Mouse (Mus musculus) spleen, postnatal 36 days (tissue): Measurements from ENCODE around the gene Olfr1369-ps1.
"Not testable (repeated sequence)": the region's sequence is repeated elsewhere in the genome, so short reads cannot be mapped to it uniquely, and the experiment has no call there.

ENCODE experiments used
- DNase-seq, 2 experiments: peaks; one replicate each; pipeline ENCODE4 v3.0.0; 2022; ENCODE audit warnings: low spot score in 2 of 2, mixed read lengths in 1 of 2

The Olfr1369-ps1 gene

DNA sequence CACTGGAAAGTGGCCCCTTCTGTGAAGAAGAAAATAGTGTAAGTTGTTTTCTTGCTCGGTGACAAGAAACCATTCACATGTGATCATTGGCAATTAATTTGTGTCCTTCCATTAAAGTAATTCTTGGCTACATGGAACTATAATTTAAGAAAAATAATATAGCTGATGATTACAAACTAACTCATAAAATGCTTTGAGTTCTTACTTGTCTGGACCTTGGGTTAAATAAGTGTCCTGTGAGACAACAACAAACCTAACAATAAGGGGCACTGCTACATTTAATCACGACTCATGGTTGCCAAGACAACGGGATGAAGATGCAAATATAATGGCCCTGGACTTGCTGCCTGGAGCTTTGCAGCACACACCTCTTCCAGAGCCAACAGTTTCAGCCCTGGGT, at the start of gene Olfr1369-ps1:
Gene Olfr1369-ps1 (plus strand): TSS at position 301 of the 400 bp plus-strand sequence.
- DNase-seq: not testable (repeated sequence)

DNA sequence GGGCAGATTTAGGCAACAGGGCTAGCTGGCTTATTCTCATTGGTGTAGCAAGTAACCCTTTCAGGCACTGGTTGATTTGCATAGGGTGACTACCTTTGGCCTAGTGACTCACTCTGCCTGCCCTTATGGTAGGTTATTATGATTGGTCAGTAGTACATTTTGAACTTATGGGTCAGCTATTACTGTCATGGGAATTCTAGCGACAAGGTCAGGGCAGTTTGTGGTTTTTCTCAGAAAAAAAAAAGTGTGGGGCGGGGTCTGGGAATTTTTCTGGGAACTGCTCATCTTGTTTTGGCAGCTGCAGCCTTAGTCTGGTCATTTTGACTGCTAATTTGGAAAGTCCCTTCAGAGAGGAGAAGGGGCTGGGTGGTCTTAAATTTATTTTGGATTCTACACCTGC, 45.3 kb upstream of the Olfr1369-ps1 start:
- DNase-seq: no peak

DNA sequence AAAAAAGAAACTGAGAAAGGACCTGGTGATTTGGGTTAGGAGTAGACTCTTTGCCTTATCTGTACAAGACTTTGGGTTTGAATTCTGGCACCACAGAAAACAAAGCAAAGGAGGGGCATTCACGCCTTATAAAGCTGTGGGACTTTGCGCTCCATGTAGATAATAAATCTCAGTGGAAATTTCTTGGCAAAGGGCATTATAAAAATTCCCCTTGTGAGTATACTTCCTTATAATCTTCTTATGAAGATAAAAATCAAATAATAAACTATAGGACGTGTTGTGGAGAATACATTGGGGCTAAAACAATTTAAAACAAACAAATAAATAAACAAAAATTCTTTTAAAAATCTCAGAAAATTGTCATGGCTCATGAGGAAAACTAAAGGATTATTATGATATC, 36.4 kb upstream of the Olfr1369-ps1 start, which contains the start of gene Olfr1370:
Gene Olfr1370 (minus strand): TSS at position 101 of the 400 bp plus-strand sequence.
- no peak for DNase-seq

DNA sequence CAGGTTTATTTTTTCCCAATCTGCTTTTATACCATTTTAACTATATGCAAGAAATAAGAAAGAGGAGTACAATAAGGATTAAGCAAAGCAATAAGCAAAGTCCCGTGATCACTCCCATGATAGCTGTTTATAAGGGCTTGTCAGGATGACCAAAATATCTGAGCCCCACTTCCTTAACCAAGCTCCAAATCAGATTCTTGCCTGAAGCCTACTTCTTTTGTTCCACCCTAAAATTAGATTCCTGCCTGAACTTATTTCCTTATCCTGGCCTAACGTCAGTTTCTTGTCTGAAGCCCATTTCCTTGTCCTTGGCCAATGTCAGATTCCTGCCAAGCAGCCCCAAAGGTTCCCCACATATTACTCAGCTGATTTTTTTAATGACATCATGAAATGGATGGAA, 28.6 kb upstream of the Olfr1369-ps1 start:
- no peak for DNase-seq

DNA sequence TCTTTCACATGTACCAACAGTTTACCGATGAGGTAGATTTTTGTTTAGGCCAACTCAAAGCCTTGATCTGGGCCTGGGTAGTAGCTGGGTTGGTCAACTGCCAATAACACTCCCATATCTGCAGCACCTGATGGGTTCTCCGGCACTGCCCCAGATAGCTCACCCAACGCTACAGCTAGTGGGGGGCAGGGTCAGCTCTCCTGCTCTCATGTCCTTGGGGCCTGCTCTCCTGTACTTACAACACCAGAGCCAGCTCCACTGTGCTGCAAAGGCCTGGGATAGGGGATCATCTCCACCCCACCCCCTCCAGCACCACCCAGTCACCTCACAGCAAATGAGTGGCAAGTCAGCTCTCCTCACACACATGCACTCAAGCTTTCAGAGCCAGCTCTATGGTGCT, 1.5 kb upstream of the Olfr1369-ps1 start:
- no peak for DNase-seq

DNA sequence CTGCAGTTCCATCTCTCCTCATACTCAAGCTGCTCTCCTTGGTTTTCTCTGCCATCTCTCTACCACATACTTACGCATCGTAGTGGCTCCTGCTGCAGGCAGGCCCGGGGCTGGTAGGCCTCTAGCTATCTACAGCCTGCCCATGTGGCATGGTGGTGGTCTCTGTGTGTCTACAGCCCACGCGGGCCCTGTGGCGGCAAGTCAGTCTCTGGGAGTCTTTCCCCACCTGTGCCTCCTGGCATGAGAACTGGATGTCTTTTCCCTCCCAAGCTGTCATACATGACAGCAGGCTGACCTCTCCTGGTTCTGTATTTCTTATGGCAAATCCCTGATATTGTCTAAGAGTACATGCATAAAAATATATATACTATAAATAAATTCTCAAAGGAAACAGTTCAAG, 842 bp upstream of the Olfr1369-ps1 start:
- DNase-seq: no peak

DNA sequence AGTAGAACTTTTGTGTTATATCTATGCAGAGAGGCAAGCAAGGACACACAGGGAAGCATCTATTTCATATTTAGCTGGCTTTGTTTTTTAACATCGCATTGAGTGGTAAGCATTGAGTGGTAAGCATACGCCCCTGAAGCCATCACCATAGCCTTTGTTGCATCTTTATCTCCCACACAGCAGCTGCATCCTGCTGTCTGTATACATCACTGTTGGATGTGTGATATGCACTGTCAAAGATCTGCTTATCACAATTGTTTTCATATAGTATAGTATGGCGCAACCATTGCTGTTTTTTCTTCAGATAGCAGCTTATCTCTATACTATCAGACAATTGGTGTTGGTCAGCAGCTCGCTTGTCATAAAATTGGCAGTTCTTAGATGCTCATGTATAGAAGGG, 2.8 kb downstream of the Olfr1369-ps1 start:
- DNase-seq: no peak

DNA sequence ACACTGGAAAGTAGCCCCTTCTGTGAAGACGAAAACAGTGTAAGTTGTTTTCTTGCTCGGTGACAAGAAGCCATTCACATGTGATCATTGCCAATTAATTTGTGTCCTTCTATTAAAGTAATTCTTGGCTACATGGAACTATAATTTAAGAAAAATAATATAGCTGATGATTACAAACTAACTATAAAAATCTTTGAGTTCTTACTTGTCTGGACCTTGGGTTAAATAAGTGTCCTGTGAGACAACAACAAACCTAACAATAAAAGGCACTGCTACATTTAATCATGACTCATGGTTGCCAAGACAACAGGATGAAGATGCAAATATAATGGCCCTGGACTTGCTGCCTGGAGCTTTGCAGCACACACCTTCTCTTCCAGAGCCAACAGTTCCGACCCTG, 18.1 kb downstream of the Olfr1369-ps1 start, which contains the start of gene Olfr263:
Gene Olfr263 (plus strand): TSS at position 301 of the 400 bp plus-strand sequence.
- not testable (repeated sequence) for DNase-seq

DNA sequence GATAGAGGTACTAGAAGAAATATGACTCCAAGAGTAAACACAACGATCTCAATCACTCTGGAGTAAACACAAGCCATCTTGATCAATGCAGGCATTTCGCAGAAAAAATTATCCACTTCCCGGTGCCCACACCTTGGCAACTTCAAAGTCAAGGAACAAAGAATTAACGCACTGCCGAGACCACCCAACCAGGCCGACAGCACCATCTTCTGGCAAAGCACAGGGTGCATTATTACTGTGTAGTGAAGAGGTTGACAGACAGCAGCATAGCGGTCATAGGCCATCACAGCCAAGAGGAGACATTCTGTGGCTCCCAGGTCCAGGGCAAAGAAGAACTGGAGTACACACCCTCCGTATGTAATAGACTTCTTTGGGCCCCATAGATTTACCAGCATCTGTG, 31.1 kb downstream of the Olfr1369-ps1 start:
- DNase-seq: no peak

DNA sequence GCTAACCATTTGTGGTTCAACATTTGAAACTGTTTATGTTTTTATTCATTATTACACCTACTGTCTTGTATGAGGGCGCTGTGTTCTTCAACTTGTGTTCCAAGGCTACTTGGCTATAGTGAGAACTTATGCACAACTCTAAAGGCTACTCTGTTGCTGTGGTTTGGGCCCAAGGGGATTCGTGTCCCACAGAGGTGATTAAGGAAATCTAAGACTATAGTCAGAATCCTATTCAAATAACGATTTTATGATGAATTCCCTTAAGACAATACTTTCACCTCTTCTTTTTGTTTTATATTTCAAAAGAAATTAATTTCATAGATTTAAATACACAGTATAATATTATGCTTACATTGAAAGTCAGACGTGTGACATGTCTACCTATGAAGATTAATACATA, 34.5 kb downstream of the Olfr1369-ps1 start, which contains the start of gene Olfr1368:
Gene Olfr1368 (minus strand): TSS at position 101 of the 400 bp plus-strand sequence.
- DNase-seq: no peak

DNA sequence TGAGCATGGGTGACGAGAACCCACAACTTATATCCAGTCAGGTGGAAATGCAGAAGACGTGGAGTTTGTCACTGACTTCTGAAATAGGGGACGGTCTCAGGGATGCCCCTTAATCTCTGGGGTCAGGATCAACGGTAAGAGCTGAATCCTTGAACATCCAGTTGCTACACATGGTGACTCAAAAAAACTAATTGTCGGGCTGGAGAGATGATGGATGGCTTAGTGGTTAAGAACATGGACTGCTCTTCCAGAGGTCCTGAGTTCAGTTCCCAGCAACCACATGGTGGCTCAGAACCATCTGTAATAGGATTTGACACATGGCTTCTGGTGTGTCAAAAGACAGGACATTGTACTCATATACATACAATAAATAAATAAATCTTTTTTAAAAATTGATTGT, 44.6 kb downstream of the Olfr1369-ps1 start:
- no peak for DNase-seq

DNA sequence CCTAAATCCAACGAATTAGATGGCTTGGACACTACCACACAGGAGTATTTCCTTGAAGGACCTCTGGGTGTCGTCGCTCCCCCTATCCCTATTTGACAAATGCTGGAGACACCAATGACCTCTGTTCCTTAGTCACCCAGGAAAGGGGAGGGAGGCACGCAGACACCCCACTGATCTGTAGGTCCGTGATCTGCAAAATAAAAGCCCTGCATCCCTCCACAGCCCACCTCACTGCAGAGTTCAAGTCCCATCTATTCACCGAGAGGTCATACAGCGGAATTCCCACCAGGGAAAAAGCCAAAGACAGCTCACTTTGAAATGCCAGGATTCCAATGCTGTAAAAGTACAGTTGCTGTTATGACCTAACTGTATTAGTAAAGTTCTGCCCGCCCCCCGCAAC, 46.8 kb downstream of the Olfr1369-ps1 start:
- no peak for DNase-seq

DNA sequence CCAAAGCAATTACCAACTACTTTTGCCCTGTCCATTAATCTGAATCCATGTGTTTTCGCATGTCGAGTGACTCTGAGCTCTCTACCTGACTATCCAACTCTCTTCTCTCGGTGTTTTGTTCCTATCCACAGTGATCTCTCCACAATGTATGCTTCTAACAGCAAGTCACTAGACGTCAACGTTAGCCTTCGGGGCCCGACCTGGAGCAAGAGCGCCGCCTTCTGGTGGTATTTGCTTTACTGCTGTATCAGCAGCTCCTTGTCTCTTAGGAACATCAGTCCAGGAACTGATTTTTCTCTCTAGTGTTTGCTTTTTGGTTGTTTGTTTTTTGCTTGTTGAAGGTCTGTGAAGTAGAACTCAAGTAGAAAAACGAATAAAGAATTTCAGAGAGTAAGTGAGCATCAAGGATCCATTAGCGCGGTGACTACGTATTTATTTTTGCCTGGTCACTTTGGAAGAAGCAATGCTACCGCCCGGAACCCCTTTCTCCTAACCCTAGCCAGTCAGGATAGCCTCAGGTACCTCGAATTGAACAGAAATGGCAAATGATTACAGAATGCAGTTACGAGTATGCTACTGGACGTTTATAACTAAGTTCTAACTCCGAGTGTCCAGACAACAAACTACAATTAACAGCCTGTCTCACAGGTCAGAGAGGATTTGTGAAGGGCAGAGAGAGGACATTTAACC, 47.6 kb downstream of the Olfr1369-ps1 start:
- DNase-seq: peak; percentile 74

DNA sequence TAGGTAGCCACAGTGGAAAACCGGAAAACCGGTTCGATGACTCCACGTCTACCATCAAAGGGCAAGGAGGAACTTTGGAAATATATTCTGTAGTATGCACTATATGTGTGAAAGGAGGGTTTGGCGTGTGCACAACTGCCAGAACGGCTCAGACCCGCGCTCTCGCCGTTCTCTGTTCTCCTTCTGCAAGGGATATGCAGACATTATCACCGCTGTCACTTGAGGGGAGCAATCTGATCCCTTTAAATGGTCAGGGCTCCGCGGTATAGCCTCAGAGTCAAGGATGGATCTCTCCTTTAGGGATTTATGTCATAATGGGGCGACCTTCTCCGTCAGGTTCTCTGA, 48.2 kb downstream of the Olfr1369-ps1 start:
- no peak for DNase-seq

DNA sequence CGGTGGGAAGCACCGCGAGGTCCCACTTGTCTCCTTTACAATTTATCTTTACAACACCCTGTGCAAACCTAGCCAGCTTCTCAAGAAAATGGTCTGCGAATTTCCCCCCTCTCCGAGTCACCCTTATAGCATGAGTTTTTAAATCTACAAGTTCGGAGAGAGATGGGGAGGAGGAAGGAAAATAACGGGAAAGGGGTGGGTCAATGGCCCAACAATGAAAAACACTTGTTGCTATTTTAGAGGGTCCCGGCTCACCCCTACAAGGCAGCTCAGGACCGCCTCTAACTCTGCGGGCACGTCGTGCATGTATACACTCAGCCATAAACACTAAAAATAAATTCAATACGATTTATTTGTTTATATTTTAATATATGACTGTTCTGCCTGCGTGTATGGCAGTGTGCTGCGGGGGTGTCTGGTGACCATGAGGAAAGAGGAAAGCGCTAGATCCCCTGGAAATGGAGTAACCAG, 48.8 kb downstream of the Olfr1369-ps1 start:
- DNase-seq: no peak

DNA sequence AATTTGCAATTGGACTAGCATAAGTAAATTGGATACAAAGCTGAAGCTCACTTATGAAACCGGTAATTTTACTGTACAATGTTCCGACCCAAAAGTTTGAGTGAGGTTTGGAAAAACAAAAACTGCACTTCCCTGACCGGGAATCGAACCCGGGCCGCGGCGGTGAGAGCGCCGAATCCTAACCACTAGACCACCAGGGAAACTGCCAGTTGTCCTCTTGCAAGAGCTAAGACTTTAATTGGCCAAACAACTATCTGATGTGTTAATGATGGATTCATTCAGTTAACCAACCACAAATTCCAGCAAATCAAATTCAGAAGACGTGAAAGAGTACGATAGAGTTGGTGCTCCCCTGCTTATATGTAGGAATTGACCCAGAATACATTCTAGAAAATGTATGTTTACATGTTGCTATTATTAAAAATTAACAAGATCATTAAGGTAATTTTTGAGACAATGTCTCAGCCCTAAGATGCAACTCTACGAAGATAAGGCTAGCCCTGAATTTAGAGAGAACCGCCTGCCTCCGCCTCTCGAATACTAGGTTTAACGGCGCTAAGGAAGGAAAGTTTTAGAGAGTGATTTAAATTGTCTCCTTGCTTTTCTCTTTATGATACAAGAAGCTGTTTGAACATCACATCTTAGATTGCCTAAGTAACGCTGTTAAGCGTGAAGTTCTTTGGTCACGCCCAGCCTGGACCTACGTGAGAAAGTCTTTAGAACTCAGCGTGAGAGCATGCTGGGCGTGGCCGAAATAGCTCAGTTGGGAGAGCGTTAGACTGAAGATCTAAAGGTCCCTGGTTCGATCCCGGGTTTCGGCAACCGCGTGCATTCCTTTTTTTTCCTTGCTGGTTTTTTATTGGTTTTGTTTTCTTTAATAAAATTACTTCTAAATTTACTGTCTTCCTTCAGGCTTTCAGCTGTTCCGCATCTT, 49.6 kb downstream of the Olfr1369-ps1 start:
- peak; percentile 85 to 90 for DNase-seq

DNA sequence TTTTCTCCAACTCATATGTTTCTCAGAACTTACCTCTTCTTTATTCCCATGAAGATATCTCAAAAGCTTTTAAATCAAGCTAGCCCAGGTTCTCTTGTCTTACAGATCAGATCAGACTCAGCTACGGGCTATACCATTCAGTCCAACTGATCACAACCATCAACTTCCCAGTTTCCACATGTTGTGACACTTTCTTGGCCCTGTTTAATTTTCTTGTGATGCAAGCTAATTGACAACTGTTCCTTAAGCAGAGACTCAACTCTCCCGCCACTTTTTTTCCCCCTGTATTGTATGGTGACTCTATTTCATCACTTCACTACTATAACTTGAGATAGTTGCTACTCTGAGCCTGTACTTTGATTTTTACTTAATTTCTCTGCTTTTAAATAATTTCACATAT, 50.3 kb downstream of the Olfr1369-ps1 start:
- no peak for DNase-seq

DNA sequence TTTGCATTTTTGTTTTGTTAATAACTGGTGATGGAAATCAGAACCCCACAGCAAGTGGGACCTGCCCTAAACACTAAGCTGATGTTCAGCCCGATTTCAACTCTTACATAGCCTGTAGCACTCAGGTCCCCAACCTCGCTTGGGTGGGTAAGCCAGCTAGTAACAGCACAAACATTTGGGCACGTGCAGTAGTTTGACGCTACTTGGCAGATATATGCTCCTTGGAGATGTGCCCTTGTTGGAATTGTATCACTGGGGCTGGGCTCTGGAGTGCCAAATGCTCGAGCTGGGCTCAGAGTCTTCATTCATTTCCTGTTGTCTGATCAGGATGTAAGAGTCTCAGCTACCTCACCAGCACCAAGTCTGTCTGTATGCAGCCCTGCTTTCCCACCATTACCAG, 51.3 kb downstream of the Olfr1369-ps1 start:
- DNase-seq: no peak

DNA sequence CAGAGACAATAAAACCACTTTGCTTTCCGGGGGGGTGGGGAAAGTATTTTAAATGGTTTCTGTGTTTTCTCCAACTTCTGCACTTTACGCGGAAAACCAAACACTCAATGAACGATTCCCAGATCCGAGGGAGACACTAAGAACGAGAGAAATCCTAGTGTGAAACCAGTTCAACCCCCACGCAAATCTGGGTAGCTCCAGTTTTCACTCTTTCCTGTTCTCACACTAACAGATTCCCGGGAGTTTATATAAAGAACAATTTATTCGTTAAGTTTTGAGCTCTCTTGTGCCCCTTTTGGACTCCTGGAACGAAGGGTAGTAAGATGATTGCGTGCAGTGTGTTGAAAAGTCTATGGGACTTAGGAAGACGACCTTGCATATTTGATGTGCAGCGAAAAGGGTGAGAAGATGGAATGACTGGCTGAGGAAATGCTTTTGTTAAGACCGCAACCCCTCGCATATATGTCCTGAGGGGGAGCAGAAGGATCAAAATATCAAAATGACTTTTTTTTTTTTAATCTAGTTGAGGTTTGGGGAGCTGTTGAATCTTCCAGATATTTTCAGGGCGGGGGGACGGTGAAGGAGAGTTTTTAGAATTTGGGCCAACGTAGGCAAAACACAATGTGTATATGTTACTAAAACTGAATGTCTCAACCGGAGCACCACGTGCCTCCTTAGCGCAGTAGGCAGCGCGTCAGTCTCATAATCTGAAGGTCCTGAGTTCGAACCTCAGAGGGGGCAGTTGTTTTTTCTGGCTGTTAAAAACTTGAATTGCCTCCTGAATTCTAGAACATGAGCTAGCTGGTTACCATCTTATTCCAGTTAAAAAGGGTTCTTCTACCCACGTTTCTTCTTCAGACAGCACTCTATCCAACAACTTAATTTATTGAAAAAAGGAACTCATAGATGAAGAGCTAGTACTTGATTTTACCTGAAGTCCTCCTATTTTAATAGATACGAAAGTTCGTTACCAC, 55.9 kb downstream of the Olfr1369-ps1 start:
- peak; percentile 75 to 85 for DNase-seq

DNA sequence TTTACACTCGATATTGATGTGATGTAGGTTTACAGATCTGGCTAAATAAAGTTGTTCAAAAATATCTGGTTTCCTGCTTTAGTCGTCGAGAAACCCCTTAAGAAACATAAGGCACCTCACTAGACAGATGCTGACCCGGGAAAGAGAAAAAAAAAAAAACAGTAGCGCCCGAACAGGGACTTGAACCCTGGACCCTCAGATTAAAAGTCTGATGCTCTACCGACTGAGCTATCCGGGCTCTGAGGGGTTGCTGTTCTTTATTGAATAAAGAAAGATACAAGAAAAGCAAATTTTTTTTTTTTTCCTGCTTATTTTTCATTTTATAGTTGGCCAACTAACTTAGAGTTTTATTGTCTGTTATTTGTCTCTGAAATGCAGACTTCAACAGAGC, 56.6 kb downstream of the Olfr1369-ps1 start:
- no peak for DNase-seq

DNA sequence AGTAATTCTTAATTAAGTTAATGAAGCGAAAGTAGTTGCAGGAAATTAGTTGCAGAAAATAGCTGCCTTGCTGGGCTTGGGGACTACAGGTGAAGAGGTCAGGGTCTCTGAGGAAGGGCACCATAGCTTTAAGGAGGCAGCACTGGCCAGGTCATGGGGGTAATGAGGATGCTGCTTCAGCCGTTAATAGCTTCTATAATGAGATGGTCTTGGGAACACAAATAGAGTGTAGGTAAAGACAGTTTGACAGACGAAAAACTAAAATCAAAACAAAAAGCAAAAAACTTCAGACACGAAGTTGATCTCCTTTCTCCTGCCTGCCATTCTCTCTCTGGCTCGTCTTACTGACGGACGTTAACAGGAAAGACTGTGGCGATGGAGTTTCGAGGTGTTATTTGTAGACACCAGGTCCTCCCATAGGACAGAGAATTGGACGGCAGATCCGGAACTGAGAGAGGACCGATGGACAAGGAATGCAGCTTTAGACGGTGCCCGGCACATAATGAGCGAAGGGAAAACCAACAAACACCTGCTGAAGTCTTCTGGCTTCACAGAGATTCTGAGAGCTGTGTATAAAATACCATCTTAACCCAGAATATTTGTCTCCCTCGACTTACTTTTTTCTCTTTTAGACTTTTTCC, 57.2 kb downstream of the Olfr1369-ps1 start:
- no peak for DNase-seq
